Mouse (Mus musculus) adrenal gland, postnatal 10 days (tissue): Measurements from ENCODE around the gene Arhgap22. TPM values are rescaled to one million over a fixed set of nuclear protein-coding genes. Genes with fewer than 3 reads are reported as not detected.

Source experiments
- DNase-seq: peaks from one replicate; pipeline ENCODE4 v3.0.0; 2021; ENCODE audit warnings: mixed read lengths
- total RNA-seq, 2 experiments: library from RNA; stranded (reverse); gene quantifications; 2 replicates each; pipeline ENCODE4 v1.2.3; 2021

The Arhgap22 gene
- total RNA-seq, 2 experiments from 2014 or later = 4.8 to 5.5 TPM

GRCm38 (mm10) chr14:33369375-33369774 lies 155.5 kb downstream of the Arhgap22 start:
- no peak for DNase-seq

GRCm38 (mm10) chr14:33370056-33370455 lies 156.2 kb downstream of the Arhgap22 start:
- DNase-seq = no peak

- peak; percentile 79 for DNase-seq
These were observed 157.4 kb downstream of the Arhgap22 start for GRCm38 (mm10) chr14:33371248-33371647.

GRCm38 (mm10) chr14:33373271-33373670 lies 159.4 kb downstream of the Arhgap22 start:
- DNase-seq = no peak

GRCm38 (mm10) chr14:33374089-33374488 lies 160.3 kb downstream of the Arhgap22 start:
- DNase-seq = no peak

- no peak for DNase-seq
These were observed 163.4 kb downstream of the Arhgap22 start for GRCm38 (mm10) chr14:33377211-33377610.

- DNase-seq = no peak
These were observed 164.9 kb downstream of the Arhgap22 start for GRCm38 (mm10) chr14:33378723-33379122.

- DNase-seq = no peak
These were observed 167.1 kb downstream of the Arhgap22 start for GRCm38 (mm10) chr14:33380830-33381457.

GRCm38 (mm10) chr14:33398065-33398860 lies 184.4 kb downstream of the Arhgap22 start:
- DNase-seq = no peak

- no peak for DNase-seq
These were observed 186.2 kb downstream of the Arhgap22 start for GRCm38 (mm10) chr14:33400019-33400418.

- DNase-seq = no peak
These were observed 188.5 kb downstream of the Arhgap22 start for GRCm38 (mm10) chr14:33402331-33402730.

GRCm38 (mm10) chr14:33415746-33416145 lies 201.9 kb downstream of the Arhgap22 start:
- no peak for DNase-seq

GRCm38 (mm10) chr14:33418311-33418909 lies 204.6 kb downstream of the Arhgap22 start:
- DNase-seq = no peak

Other genes starting within 250 kb of the Arhgap22 start
- gene Lrrc18, start 222.6 kb upstream of the Arhgap22 start, total RNA-seq = under 1 TPM; 0.51 to 0.67 TPM
- gene Wdfy4, start 28.5 kb upstream of the Arhgap22 start, total RNA-seq = 1 to 10 TPM; 5.4 to 6.5 TPM
- gene Mapk8, start 233.1 kb downstream of the Arhgap22 start, total RNA-seq = 10 to 100 TPM; 25.2 to 30.4 TPM